Mouse (Mus musculus): Measurements from ENCODE around the gene Lrmp. TPM values are rescaled to one million over a fixed set of nuclear protein-coding genes. Genes with fewer than 3 reads are reported as not detected.

Gene Lrmp
- polyA plus RNA-seq, 1 experiment, result 120 TPM

- TF ChIP-seq CTCF (IDR thresholded peaks at IDR 0.05; ENCODE audit: extremely low read depth, insufficient read depth, insufficient read length, insufficient replicate concordance) (no peak), POLR2A (IDR thresholded peaks at IDR 0.05; ENCODE audit: low read depth, low read length) (no peak)
- H3K4me1 ChIP-seq (ENCODE audit: control insufficient read depth, insufficient read depth, insufficient read length), result peaks cover 5% of the 10 kb centered on the region; the same call in 1 of the 2 replicates
- H3K4me3 ChIP-seq (ENCODE audit: extremely low read depth, insufficient read depth, insufficient read length), result no peak overlapping the region
- peaks cover 37% of the 10 kb centered on the region for H3K36me3 ChIP-seq (ENCODE audit: control insufficient read depth, insufficient read depth, low read length)
- 80% methylated on average over 7 of the region's 7 CpGs for WGBS
- H3K27ac ChIP-seq (ENCODE audit: insufficient read depth, low read length), result no peak overlapping the region
- no peaks in the 10 kb centered on the region for H3K27me3 ChIP-seq (ENCODE audit: control insufficient read depth, insufficient read depth, low read length)
- DNase-seq (ENCODE audit: low read depth in 1 of 2, low spot score in 2 of 2), result no peak
These were observed 29.7 kb downstream of the Lrmp start for GRCm38 (mm10) chr6:145145173-145145572.

DNA sequence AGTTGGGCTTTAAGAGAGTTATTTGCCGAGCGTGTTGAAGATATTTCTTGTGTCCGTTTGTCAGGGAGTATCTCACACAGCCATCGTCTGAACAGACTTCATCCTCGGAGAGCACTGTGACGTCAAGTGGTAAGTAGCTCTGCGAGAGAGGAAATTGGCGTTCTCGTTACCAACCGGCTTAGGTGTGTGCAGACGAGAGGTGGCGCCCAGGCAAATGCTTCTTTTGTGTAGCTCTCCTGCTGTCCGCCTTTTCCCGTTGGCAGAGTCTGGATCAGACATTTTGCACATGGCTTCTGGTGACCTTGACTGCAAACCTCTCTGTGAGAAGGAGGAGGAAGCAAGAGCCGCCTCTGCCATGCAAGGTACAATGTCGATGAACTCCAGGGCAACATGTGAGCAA, 32.3 kb downstream of the Lrmp start:
- DNase-seq (ENCODE audit: low read depth in 1 of 2, low spot score in 2 of 2), result no peak
- Histone ChIP-seq H3K4me1 (ENCODE audit: control insufficient read depth, insufficient read depth, insufficient read length) (no peaks in the 10 kb centered on the region), H3K27ac (ENCODE audit: insufficient read depth, low read length) (no peak overlapping the region), H3K4me3 (ENCODE audit: extremely low read depth, insufficient read depth, insufficient read length) (no peak overlapping the region), H3K27me3 (ENCODE audit: control insufficient read depth, insufficient read depth, low read length) (no peaks in the 10 kb centered on the region), H3K36me3 (ENCODE audit: control insufficient read depth, insufficient read depth, low read length) (peaks cover 29% of the 10 kb centered on the region)
- WGBS, result 95% methylated on average over 16 of the region's 16 CpGs
- TF ChIP-seq CTCF (IDR thresholded peaks at IDR 0.05; ENCODE audit: extremely low read depth, insufficient read depth, insufficient read length, insufficient replicate concordance), result no peak
- TF ChIP-seq POLR2A (IDR thresholded peaks at IDR 0.05; ENCODE audit: low read depth, low read length), result no peak

- WGBS, result 40% methylated on average over 9 of the region's 9 CpGs
- H3K4me1 ChIP-seq (ENCODE audit: control insufficient read depth, insufficient read depth, insufficient read length), result no peaks in the 10 kb centered on the region
- peaks cover 25% of the 10 kb centered on the region for H3K36me3 ChIP-seq (ENCODE audit: control insufficient read depth, insufficient read depth, low read length)
- no peak for DNase-seq (ENCODE audit: low read depth in 1 of 2, low spot score in 2 of 2)
- no peaks in the 10 kb centered on the region for H3K27me3 ChIP-seq (ENCODE audit: control insufficient read depth, insufficient read depth, low read length)
- no peak overlapping the region for H3K27ac ChIP-seq (ENCODE audit: insufficient read depth, low read length)
- no peak overlapping the region for H3K4me3 ChIP-seq (ENCODE audit: extremely low read depth, insufficient read depth, insufficient read length)
- no peak for TF ChIP-seq CTCF (IDR thresholded peaks at IDR 0.05; ENCODE audit: extremely low read depth, insufficient read depth, insufficient read length, insufficient replicate concordance)
- TF ChIP-seq POLR2A (IDR thresholded peaks at IDR 0.05; ENCODE audit: low read depth, low read length), result no peak
These were observed 33.6 kb downstream of the Lrmp start for GRCm38 (mm10) chr6:145149054-145149453.

DNA sequence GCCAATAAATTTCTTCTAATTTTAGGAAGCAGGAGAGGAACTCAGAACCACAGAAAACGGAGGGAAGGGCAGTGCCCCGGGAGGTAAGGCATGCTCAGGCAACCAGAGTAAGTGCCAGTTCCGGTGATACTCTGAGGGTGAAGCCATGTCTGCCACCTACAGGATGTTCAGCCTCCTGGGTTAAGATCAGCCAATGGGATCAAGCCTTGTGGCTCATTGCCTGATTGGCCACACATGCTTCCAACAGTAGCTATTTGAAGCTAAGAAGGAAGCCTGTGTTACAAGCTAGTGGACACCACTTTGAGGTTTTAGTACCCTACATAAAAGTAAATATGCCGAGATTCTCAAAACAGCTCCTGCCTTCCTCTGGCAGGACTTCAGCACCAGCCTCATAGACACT, 43.2 kb downstream of the Lrmp start:
- TF ChIP-seq CTCF (IDR thresholded peaks at IDR 0.05; ENCODE audit: extremely low read depth, insufficient read depth, insufficient read length, insufficient replicate concordance), result no peak; the same call in 1 of the 2 replicates
- H3K36me3 ChIP-seq (ENCODE audit: control insufficient read depth, insufficient read depth, low read length), result peaks cover 13% of the 10 kb centered on the region
- DNase-seq (ENCODE audit: low read depth in 1 of 2, low spot score in 2 of 2), result peak in 1 of 2 experiments; percentile 18
- H3K27ac ChIP-seq (ENCODE audit: insufficient read depth, low read length), result no peak overlapping the region
- WGBS, result 49% methylated on average over 4 of the region's 4 CpGs
- H3K4me3 ChIP-seq (ENCODE audit: extremely low read depth, insufficient read depth, insufficient read length), result no peak overlapping the region
- H3K27me3 ChIP-seq (ENCODE audit: control insufficient read depth, insufficient read depth, low read length), result no peaks in the 10 kb centered on the region
- no peaks in the 10 kb centered on the region for H3K4me1 ChIP-seq (ENCODE audit: control insufficient read depth, insufficient read depth, insufficient read length)

DNA sequence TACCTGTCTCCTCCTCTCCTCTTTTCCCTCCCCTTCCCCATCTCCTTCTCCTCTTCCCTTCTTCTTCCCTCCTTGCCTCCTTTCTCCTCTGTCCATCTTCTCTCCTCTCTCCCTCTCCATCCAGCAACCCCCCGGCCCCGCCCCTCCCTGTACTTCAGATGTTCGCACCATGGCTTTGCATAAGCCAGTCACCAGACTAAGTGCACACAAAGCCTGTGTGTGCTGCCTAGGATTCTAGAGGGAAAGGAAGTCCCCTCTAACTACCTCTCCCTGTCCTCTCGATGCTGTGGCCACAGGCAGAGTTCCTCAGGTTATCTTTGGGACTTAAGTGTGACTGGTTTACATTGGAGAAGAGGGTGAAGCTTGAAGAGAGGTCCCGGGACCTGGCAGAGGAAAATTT, 45.1 kb downstream of the Lrmp start:
- 80% methylated on average over 5 of the region's 5 CpGs for WGBS
- Histone ChIP-seq H3K27ac (ENCODE audit: insufficient read depth, low read length) (no peak overlapping the region), H3K36me3 (ENCODE audit: control insufficient read depth, insufficient read depth, low read length) (peaks cover 17% of the 10 kb centered on the region), H3K4me1 (ENCODE audit: control insufficient read depth, insufficient read depth, insufficient read length) (no peaks in the 10 kb centered on the region), H3K27me3 (ENCODE audit: control insufficient read depth, insufficient read depth, low read length) (no peaks in the 10 kb centered on the region), H3K4me3 (ENCODE audit: extremely low read depth, insufficient read depth, insufficient read length) (no peak overlapping the region)
- DNase-seq (ENCODE audit: low read depth in 1 of 2, low spot score in 2 of 2), result no peak
- TF ChIP-seq POLR2A (IDR thresholded peaks at IDR 0.05; ENCODE audit: low read depth, low read length) (no peak), CTCF (IDR thresholded peaks at IDR 0.05; ENCODE audit: extremely low read depth, insufficient read depth, insufficient read length, insufficient replicate concordance) (no peak)

DNA sequence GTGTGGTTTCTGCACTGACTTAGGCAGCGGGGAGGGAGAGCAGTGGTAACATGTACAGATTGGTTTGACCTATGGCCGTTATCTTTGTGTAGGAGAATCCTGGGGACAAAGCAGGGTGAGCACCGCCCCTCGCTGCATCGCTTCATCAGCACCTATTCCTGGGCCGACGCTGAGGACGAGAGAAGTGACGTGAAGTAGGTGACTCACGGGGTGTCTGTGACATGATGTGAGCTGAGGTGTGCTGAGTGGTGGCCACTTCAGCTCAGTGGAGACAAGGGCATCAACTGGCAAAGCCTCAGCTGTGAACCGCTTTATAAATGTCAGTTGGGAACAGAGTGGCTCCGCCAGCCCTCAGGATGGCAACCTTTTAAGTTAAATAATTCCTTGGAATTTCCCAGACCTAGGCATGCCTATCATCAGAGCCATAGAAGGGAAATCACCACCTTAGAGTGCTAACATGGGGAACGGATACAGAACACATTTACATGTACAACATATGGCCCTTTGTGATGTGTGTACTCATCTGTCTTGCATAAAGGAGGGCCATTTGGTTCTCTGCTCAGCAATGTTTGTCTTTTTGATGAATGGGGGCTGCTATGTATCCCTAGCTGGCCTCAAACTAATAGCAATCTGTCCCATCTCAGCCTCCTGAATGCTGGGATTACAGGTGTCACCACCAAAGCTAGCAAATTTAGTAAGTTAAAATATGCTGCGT, 56.6 kb downstream of the Lrmp start:
- Histone ChIP-seq H3K36me3 (ENCODE audit: control insufficient read depth, insufficient read depth, low read length) (peaks cover 41% of the 10 kb centered on the region), H3K4me1 (ENCODE audit: control insufficient read depth, insufficient read depth, insufficient read length) (no peaks in the 10 kb centered on the region), H3K27ac (ENCODE audit: insufficient read depth, low read length) (no peak overlapping the region), H3K4me3 (ENCODE audit: extremely low read depth, insufficient read depth, insufficient read length) (no peak overlapping the region), H3K27me3 (ENCODE audit: control insufficient read depth, insufficient read depth, low read length) (no peaks in the 10 kb centered on the region)
- no peak for DNase-seq (ENCODE audit: low read depth in 1 of 2, low spot score in 2 of 2)
- 94% methylated on average over 14 of the region's 14 CpGs for WGBS
- TF ChIP-seq CTCF (IDR thresholded peaks at IDR 0.05; ENCODE audit: extremely low read depth, insufficient read depth, insufficient read length, insufficient replicate concordance) (no peak), POLR2A (IDR thresholded peaks at IDR 0.05; ENCODE audit: low read depth, low read length) (no peak)

GRCm38 (mm10) chr6:145173781-145174191, 58.3 kb downstream of the Lrmp start:
- TF ChIP-seq CTCF (IDR thresholded peaks at IDR 0.05; ENCODE audit: extremely low read depth, insufficient read depth, insufficient read length, insufficient replicate concordance), result no peak
- no peak for TF ChIP-seq POLR2A (IDR thresholded peaks at IDR 0.05; ENCODE audit: low read depth, low read length)
- no peak for DNase-seq (ENCODE audit: low read depth in 1 of 2, low spot score in 2 of 2)
- H3K4me1 ChIP-seq (ENCODE audit: control insufficient read depth, insufficient read depth, insufficient read length), result no peaks in the 10 kb centered on the region
- H3K4me3 ChIP-seq (ENCODE audit: extremely low read depth, insufficient read depth, insufficient read length), result no peak overlapping the region
- 75% methylated on average over 11 of the region's 11 CpGs for WGBS
- H3K27ac ChIP-seq (ENCODE audit: insufficient read depth, low read length), result no peak overlapping the region
- peaks cover 37% of the 10 kb centered on the region for H3K36me3 ChIP-seq (ENCODE audit: control insufficient read depth, insufficient read depth, low read length)
- no peaks in the 10 kb centered on the region for H3K27me3 ChIP-seq (ENCODE audit: control insufficient read depth, insufficient read depth, low read length)
